Mouse (Mus musculus) gastrocnemius, adult 18-20 months (tissue): ENCODE results near the gene Grk2. TPM values are rescaled to one million over a fixed set of nuclear protein-coding genes. Genes with fewer than 3 reads are reported as not detected.

ENCODE experiments used
- DNase-seq: peaks from one replicate; pipeline ENCODE4 v3.0.0; 2021; ENCODE audit warnings: low spot score
- total RNA-seq, 2 experiments: library from RNA; stranded (reverse); gene quantifications; 2 replicates each; pipeline ENCODE4 v1.2.3; 2021

Gene Grk2
- total RNA-seq, 2 experiments from 2014 or later: 50.7 to 60.8 TPM

GRCm38 (mm10) chr19:4304251-4304821 is 1.7 kb downstream of the Grk2 start:
- no peak for DNase-seq

- DNase-seq: no peak
Observed at GRCm38 (mm10) chr19:4303640-4303995, 2.4 kb downstream of the Grk2 start.

GRCm38 (mm10) chr19:4302936-4303639 is 2.9 kb downstream of the Grk2 start:
- DNase-seq: peak; percentile 83

- DNase-seq: peak; percentile 31
Observed at GRCm38 (mm10) chr19:4301735-4302651, 4.0 kb downstream of the Grk2 start.

GRCm38 (mm10) chr19:4300852-4301734 is 4.9 kb downstream of the Grk2 start:
- DNase-seq: no peak

GRCm38 (mm10) chr19:4300271-4300704 is 5.7 kb downstream of the Grk2 start:
- no peak for DNase-seq

GRCm38 (mm10) chr19:4299574-4300270 is 6.3 kb downstream of the Grk2 start:
- DNase-seq: no peak

- no peak for DNase-seq
Observed at GRCm38 (mm10) chr19:4299126-4299525, 6.9 kb downstream of the Grk2 start.

- no peak for DNase-seq
Observed at GRCm38 (mm10) chr19:4298322-4299121, 7.5 kb downstream of the Grk2 start.

GRCm38 (mm10) chr19:4297851-4298250 is 8.2 kb downstream of the Grk2 start:
- DNase-seq: no peak

GRCm38 (mm10) chr19:4296611-4297010 is 9.4 kb downstream of the Grk2 start:
- no peak for DNase-seq

GRCm38 (mm10) chr19:4295391-4295790 is 10.6 kb downstream of the Grk2 start:
- no peak for DNase-seq

- DNase-seq: peak; percentile 43
Observed at GRCm38 (mm10) chr19:4294381-4295097, 11.5 kb downstream of the Grk2 start.

- no peak for DNase-seq
Observed at GRCm38 (mm10) chr19:4291161-4291560, 14.9 kb downstream of the Grk2 start.

GRCm38 (mm10) chr19:4290749-4291148 is 15.3 kb downstream of the Grk2 start:
- no peak for DNase-seq

- no peak for DNase-seq
Observed at GRCm38 (mm10) chr19:4283653-4284052, 22.4 kb downstream of the Grk2 start.

GRCm38 (mm10) chr19:4282898-4283553 is 23.0 kb downstream of the Grk2 start, which contains the start of gene Ankrd13d:
Ankrd13d (minus strand) TSS chr19:4283137.
- DNase-seq: peak; percentile 84

GRCm38 (mm10) chr19:4280425-4280824 is 25.6 kb downstream of the Grk2 start:
- DNase-seq: no peak
